Mouse (Mus musculus): ENCODE data around the gene Map3k11. TPM values are rescaled to one million over a fixed set of nuclear protein-coding genes. Genes with fewer than 3 reads are reported as not detected.

Gene Map3k11
- total RNA-seq, 2 experiments from 2014 or later, result 21.5 to 25.2 TPM

- peak; percentile 93 to 95 for DNase-seq
Observed at GRCm38 (mm10) chr19:5731264-5731978, 42.9 kb downstream of the Map3k11 start.

- DNase-seq, result no peak
Observed at GRCm38 (mm10) chr19:5734325-5734724, 45.8 kb downstream of the Map3k11 start.

- DNase-seq, result no peak
Observed at GRCm38 (mm10) chr19:5739446-5739845, 50.9 kb downstream of the Map3k11 start.

GRCm38 (mm10) chr19:5740320-5741317 lies 52.1 kb downstream of the Map3k11 start, which contains the start of gene Ltbp3:
Gene Ltbp3, plus strand, starts transcription at chr19:5740904.
- DNase-seq, result peak; percentile 86

- DNase-seq, result peak; percentile 84 to 91
Observed at GRCm38 (mm10) chr19:5741641-5742240, 53.2 kb downstream of the Map3k11 start.

- DNase-seq, result peak; percentile 18 to 51
Observed at GRCm38 (mm10) chr19:5742241-5742641, 53.7 kb downstream of the Map3k11 start.

GRCm38 (mm10) chr19:5743576-5743975 lies 55.0 kb downstream of the Map3k11 start:
- peak; percentile 28 to 29 for DNase-seq

- DNase-seq, result no peak
Observed at GRCm38 (mm10) chr19:5745756-5746710, 57.5 kb downstream of the Map3k11 start.

- no peak for DNase-seq
Observed at GRCm38 (mm10) chr19:5746907-5747363, 58.4 kb downstream of the Map3k11 start.

- DNase-seq, result no peak
Observed at GRCm38 (mm10) chr19:5749476-5749875, 60.9 kb downstream of the Map3k11 start.

- DNase-seq, result no peak
Observed at GRCm38 (mm10) chr19:5750951-5751350, 62.4 kb downstream of the Map3k11 start.

GRCm38 (mm10) chr19:5751742-5752141 lies 63.2 kb downstream of the Map3k11 start:
- peak in 1 of 2 experiments; percentile 36 for DNase-seq

Small RNAs within 50 kb of the gene (microRNA-seq; reads per million reads assigned to microRNA genes)
- 0 to 0.27 reads per million in 2 experiments for gene Mir6987

Other genes starting within 250 kb of the Map3k11 start
- not detected for gene Fosl1, start 241.2 kb upstream of the Map3k11 start, total RNA-seq (2021)
- gene Ccdc85b, start 230.8 kb upstream of the Map3k11 start, total RNA-seq (2021), result 1 to 10 TPM; 6.0 to 6.7 TPM
- 10 to 100 TPM; 50.9 to 54.3 TPM for gene Fibp, start 228.1 kb upstream of the Map3k11 start, total RNA-seq (2021)
- gene Ctsw, start 220.2 kb upstream of the Map3k11 start, total RNA-seq (2021), result 1 to 10 TPM in 1 of 2 experiments, under 1 TPM in 1; 0.25 to 1.5 TPM
- gene Efemp2, start 214.8 kb upstream of the Map3k11 start, total RNA-seq (2021), result 1 to 10 TPM; 7.2 to 7.9 TPM
- 10 to 100 TPM; 16.9 to 24.2 TPM for gene Mus81, start 200.3 kb upstream of the Map3k11 start, total RNA-seq (2021)
- gene Cfl1, start 198.3 kb upstream of the Map3k11 start, total RNA-seq (2021), result 100 to 1,000 TPM; 184 to 211 TPM
- gene 1700020D05Rik, start 185.0 kb upstream of the Map3k11 start, total RNA-seq (2021), result under 1 TPM; 0.35 to 0.57 TPM
- 1 to 10 TPM; 4.2 to 4.3 TPM for gene Snx32, start 178.2 kb upstream of the Map3k11 start, total RNA-seq (2021)
- not detected for gene Ovol1, start 128.1 kb upstream of the Map3k11 start, total RNA-seq (2021)
- 1 to 10 TPM; 2.8 to 4.3 TPM for gene Ap5b1, start 120.7 kb upstream of the Map3k11 start, total RNA-seq (2021)
- gene Rnaseh2c, start 86.9 kb upstream of the Map3k11 start, total RNA-seq (2021), result 10 to 100 TPM; 56.5 to 59.3 TPM
- gene Kat5, start 78.5 kb upstream of the Map3k11 start, total RNA-seq (2021), result 10 to 100 TPM; 20.5 to 31.3 TPM
- 10 to 100 TPM; 25.4 to 30.2 TPM for gene Rela, start 51.3 kb upstream of the Map3k11 start, total RNA-seq (2021)
- 10 to 100 TPM; 20.3 to 24.1 TPM for gene Sipa1, start 25.0 kb upstream of the Map3k11 start, total RNA-seq (2021)
- gene Pcnx3, start 166 bp downstream of the Map3k11 start, total RNA-seq (2021), result 10 to 100 TPM; 17.3 to 18.4 TPM
- gene Kcnk7, start 15.6 kb downstream of the Map3k11 start, total RNA-seq (2021), result not detected
- gene Ehbp1l1, start 37.6 kb downstream of the Map3k11 start, total RNA-seq (2021), result 100 to 1,000 TPM; 134 to 144 TPM
- 10 to 100 TPM; 21.6 to 26.0 TPM for gene Fam89b, start 40.9 kb downstream of the Map3k11 start, total RNA-seq (2021)
- gene Ltbp3, start 52.2 kb downstream of the Map3k11 start, total RNA-seq (2021), result 10 to 100 TPM; 30.4 to 35.5 TPM
- 10 to 100 TPM; 55.1 to 67.8 TPM for gene Scyl1, start 82.7 kb downstream of the Map3k11 start, total RNA-seq (2021)
- gene Frmd8, start 186.5 kb downstream of the Map3k11 start, total RNA-seq (2021), result 10 to 100 TPM in 1 of 2 experiments, 1 to 10 TPM in 1; 7.2 to 10.6 TPM
- 1 to 10 TPM; 2.6 to 2.8 TPM for gene Slc25a45, start 189.1 kb downstream of the Map3k11 start, total RNA-seq (2021)
- under 1 TPM in 1 of 2 experiments, not detected in 1; 0.35 TPM for gene Tigd3, start 205.4 kb downstream of the Map3k11 start, total RNA-seq (2021)
- 10 to 100 TPM; 77.6 to 84.0 TPM for gene Dpf2, start 224.3 kb downstream of the Map3k11 start, total RNA-seq (2021)
- gene Cdc42ep2, start 236.1 kb downstream of the Map3k11 start, total RNA-seq (2021), result 1 to 10 TPM; 6.6 to 9.0 TPM

Measured in heart, adult 18-20 months (tissue).